Mouse (Mus musculus): Measurements from ENCODE around the gene Ifna15.
"Not testable (repeated sequence)": the region's sequence is repeated elsewhere in the genome, so short reads cannot be mapped to it uniquely, and the experiment has no call there.

Ifna15 gene

GRCm38 (mm10) chr4:88558145-88558544 lies at the start of gene Ifna15:
TSS of gene Ifna15 (minus strand) at chr4:88558245.
- not testable (repeated sequence) for DNase-seq (ENCODE audit: low spot score in 2 of 2)

GRCm38 (mm10) chr4:88603276-88603675 lies 45.2 kb upstream of the Ifna15 start, which contains the start of gene Ifna12:
TSS of gene Ifna12 (minus strand) at chr4:88603376.
- DNase-seq (ENCODE audit: low spot score in 2 of 2) = no peak

GRCm38 (mm10) chr4:88592285-88592684 lies 34.2 kb upstream of the Ifna15 start, which contains the start of gene Ifna9:
TSS of gene Ifna9 (minus strand) at chr4:88592385.
- no peak for DNase-seq (ENCODE audit: low spot score in 2 of 2)

GRCm38 (mm10) chr4:88571698-88572097 lies 13.7 kb upstream of the Ifna15 start, which contains the start of gene Ifna14:
TSS of gene Ifna14 (minus strand) at chr4:88571798.
- DNase-seq (ENCODE audit: low spot score in 2 of 2) = no peak

GRCm38 (mm10) chr4:88561791-88562190 lies 3.7 kb upstream of the Ifna15 start:
- no peak for DNase-seq (ENCODE audit: low spot score in 2 of 2)

DNA sequence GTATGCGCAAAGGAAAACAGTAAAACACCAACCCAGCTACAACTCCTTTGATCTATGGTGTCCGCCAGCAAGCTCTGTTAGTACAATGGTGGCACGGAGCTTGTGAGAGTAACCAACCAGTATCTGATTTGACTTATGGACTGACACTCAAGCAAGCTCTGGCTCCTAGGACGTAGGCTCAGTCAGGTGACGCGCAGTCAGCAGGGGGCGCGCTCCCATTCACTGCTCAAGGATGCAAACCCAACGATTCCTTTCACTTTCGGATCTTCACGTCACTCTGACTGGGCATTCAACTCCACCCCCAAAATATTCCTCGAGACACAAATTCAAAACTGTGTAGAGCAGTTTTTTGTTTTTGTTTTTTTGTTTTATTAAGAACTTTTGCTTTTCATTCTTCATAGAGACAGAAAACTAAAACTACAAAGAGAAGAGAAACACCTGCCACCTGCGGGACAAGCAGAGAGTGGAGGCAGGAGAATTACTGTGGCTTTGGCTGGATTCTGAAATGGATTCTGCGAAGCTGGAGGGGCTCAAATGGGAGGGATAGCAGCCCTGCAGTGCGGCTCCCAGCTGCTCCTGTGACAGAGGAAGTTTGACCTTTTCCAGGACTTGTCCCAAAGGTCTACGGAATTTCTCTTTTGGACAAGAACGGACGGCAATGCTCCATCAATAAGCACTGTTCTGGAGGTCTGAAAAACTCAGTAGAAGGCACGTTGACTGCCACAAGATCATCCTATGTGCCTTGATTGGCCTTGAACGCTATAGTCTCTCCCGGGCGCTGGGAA lies 7.7 kb downstream of the Ifna15 start:
- DNase-seq (ENCODE audit: low spot score in 2 of 2) = peak; percentile 30 to 48

GRCm38 (mm10) chr4:88547986-88548385 lies 10.1 kb downstream of the Ifna15 start:
- DNase-seq (ENCODE audit: low spot score in 2 of 2) = no peak

- DNase-seq (ENCODE audit: low spot score in 2 of 2) = no peak
These were observed 14.3 kb downstream of the Ifna15 start for GRCm38 (mm10) chr4:88543649-88544234.

DNA sequence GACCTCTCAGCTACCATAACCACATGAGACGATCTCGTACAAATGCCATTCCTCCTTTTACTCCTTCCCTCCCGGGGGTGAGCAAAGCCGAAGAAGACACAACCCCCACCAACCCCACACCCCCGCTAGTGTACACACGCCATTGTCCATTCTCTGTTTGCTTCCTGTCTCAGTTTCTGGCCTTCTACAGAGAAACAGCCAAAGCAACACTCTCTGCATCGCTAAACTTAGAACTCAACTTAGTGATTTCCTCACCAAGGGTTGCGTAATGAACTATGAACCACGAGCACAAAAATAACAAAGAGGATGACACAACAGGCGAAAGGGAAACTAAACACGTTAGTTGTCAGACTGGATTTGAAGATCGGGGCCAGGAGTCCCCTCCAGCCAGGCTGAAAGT lies 20.7 kb downstream of the Ifna15 start:
- no peak for DNase-seq (ENCODE audit: low spot score in 2 of 2)

GRCm38 (mm10) chr4:88536640-88537039 lies 21.4 kb downstream of the Ifna15 start:
- DNase-seq (ENCODE audit: low spot score in 2 of 2) = no peak

DNA sequence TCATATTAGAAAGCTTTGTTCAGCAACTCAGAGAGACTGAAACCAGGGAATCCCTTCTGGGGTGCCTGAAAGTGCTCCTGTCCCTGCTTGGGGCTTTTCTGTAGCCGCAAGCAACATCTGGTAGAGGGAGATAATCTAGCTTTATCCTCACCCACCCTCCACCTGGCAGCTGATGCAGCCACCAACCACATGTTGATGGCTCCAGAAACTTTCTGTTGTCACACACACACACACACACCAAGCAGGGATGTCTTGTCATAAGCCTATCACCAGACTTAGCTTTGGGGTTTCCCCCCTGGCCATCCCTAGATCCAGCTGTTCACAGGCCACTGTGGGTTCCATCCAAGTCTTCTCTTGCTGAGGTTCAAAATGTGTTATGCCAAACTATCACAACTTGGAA lies 22.3 kb downstream of the Ifna15 start:
- no peak for DNase-seq (ENCODE audit: low spot score in 2 of 2)

DNA sequence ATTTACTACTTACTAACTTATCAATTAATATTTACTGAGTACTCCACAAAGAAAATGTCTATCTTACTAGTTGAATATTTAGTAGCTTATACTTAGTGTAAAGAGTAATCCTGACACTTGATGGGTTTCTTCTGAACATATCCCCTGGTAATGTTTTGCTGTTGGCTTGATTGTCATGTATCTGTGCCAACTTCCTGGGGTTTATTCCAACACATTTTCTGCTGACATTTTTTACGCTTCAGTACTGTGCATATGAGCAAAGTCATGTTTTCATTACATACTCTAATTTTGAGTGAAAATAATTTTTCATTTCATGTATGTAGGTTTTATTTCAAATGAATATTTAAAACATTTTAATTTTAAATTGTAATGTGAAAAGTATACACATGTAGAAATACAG lies 23.1 kb downstream of the Ifna15 start:
- no peak for DNase-seq (ENCODE audit: low spot score in 2 of 2)

DNA sequence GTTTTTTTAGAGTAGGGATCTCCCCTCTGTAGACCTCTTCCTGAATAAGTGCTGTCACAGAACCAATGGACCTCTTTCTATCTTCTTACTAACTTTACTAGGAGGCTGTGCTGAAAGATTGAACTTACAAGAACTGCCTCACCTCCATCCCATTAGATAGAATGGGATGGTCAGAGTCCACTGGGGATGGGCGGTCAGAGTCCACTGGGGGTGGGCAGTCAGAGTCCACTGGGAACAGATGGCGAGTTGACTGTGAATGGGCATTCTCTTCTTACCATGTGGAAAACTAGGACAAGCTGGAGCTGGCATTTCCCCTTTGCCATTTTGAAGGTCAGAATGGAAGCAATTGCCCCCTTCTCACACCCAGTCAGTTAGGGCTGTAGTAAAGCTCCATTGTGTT lies 24.5 kb downstream of the Ifna15 start:
- DNase-seq (ENCODE audit: low spot score in 2 of 2) = no peak

- no peak for DNase-seq (ENCODE audit: low spot score in 2 of 2)
These were observed 27.2 kb downstream of the Ifna15 start for GRCm38 (mm10) chr4:88530892-88531291.

GRCm38 (mm10) chr4:88530271-88530670 lies 27.8 kb downstream of the Ifna15 start:
- no peak for DNase-seq (ENCODE audit: low spot score in 2 of 2)

DNA sequence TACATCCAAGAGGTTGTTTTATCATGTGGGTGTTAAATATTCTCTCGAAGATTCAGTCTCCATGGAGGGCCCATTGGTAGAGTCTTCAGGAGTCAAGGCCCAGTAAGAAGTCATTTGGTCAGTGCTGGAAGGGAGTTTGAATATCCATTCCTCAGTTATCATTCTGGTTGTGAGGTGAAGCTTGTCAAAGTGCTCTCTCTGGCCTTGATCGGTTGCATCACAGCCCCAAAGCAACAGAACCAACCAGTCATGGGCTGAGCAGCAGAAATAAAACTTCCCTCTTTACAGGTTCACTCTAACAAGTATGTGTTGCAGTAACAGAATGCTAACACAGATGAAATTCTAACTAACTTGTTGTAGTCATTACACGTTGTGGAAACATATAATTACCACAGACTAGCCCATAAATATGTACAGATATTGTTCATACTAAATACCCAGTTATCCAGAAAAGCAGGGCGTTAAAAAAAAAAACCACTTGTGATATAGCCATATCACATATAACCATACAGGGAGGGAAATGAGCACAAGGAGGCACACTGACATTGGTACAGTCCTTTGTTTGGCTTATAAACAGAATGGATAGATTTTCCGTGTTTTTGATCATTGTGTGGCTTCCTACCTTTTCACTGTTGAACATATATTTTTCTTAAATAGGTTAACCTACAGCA lies 31.5 kb downstream of the Ifna15 start:
- DNase-seq (ENCODE audit: low spot score in 2 of 2) = no peak

- no peak for DNase-seq (ENCODE audit: low spot score in 2 of 2)
These were observed 32.7 kb downstream of the Ifna15 start for GRCm38 (mm10) chr4:88525393-88525792.

DNA sequence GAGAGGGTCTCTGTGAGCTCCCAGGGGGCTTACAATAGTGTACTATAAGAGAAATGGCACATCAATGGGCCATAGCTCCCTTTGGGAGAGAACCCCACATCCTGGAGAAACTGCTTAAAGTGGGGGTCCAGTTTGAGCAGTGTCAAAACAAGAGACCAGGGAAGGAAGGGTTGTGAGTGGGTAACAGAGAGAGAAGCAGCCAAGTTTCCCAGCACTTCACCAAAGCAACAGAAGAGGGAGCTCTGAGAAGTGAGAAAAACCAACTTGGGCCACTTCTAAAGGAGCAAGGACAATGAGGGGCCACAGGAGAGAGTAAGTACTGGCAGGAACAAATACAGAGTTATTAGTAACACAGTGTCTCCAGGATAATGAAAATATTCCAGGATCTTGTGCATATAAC lies 34.8 kb downstream of the Ifna15 start:
- no peak for DNase-seq (ENCODE audit: low spot score in 2 of 2)

GRCm38 (mm10) chr4:88522674-88523073 lies 35.4 kb downstream of the Ifna15 start, which contains the start of gene Ifnb1:
TSS of gene Ifnb1 (minus strand) at chr4:88522774.
- no peak for DNase-seq (ENCODE audit: low spot score in 2 of 2)

DNA sequence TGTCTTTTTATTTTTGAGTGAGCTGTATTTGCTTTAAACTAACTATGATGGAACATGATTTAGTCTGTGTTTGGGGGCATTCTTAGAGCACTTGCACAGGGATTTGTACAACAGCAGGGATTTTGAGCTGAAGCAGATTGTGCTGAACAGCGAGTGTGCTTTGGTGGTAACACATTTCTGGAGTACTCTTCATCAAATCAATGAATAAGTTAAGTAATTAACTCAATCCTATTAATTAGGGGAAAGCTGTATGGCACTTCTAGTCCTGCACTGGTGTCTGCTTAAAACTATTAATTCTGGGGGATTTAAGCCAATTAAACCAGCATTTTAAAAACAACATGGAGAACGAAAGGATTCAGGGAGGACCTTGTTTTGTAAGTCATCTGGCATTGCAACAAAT lies 40.1 kb downstream of the Ifna15 start:
- no peak for DNase-seq (ENCODE audit: low spot score in 2 of 2)

GRCm38 (mm10) chr4:88515711-88516211 lies 42.3 kb downstream of the Ifna15 start:
- DNase-seq (ENCODE audit: low spot score in 2 of 2) = no peak

DNA sequence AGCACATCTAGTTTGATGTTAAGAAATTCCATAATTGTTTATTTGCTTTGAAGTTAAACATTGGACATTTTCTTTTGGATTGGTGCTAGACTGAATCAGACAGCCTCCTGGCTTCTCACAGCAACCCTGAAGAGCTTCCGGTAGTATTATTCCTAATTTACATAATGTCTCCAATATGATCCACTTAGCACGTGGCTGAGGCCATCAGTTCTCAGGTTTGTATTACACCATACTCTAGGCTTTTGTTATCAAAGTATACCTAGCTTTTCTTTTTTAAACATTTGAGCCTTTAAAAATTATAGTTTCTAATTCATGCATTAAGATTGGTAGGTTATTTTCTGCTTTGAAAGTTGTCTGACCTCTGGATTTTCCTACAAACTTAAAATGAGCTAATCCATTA lies 42.8 kb downstream of the Ifna15 start:
- DNase-seq (ENCODE audit: low spot score in 2 of 2) = no peak

All from frontal cortex, postnatal 25 days (tissue).